Mouse (Mus musculus) hindbrain, embryonic 16.5 days (tissue): Measurements from ENCODE around the gene Suclg1. TPM values are rescaled to one million over a fixed set of nuclear protein-coding genes. Genes with fewer than 3 reads are reported as not detected.
A peak's percentile ranks its signal among the peaks of the same experiment; 100 is the strongest.

ENCODE experiments used
- ATAC-seq: fragments of 200-750 bp; cut with Nextera tagmentation; 2 replicates; pipeline ENCODE4 v1.8.0; 2017; ENCODE audit warnings: moderate TSS enrichment, moderate library complexity
- H3K27ac ChIP-seq: fragments of 300-500 bp; sonication (generic); 2 replicates; pipeline ENCODE4 v1.5.1; 2014; ENCODE audit warnings: low read depth, mild to moderate bottlenecking, control low read depth, low read length, moderate library complexity
- H3K27me3 ChIP-seq: fragments of 300-500 bp; sonication (generic); replicated peaks from 2 replicates; pipeline ENCODE4 v1.6.1; 2014; ENCODE audit warnings: low read length; ENCODE audit not compliant: control insufficient read depth, insufficient read depth
- H3K36me3 ChIP-seq: fragments of 300-500 bp; sonication (generic); 2 replicates; pipeline ENCODE4 v1.6.1; 2014; ENCODE audit warnings: mild to moderate bottlenecking, low read length, moderate library complexity, mixed read lengths; ENCODE audit not compliant: control insufficient read depth, insufficient read depth
- H3K4me1 ChIP-seq: fragments of 300-500 bp; sonication (generic); 2 replicates; pipeline ENCODE4 v1.6.1; 2014; ENCODE audit warnings: low read depth, low read length; ENCODE audit not compliant: control insufficient read depth, insufficient read depth
- H3K4me2 ChIP-seq: fragments of 300-500 bp; sonication (generic); 2 replicates; pipeline ENCODE4 v1.6.1; 2014; ENCODE audit warnings: mild to moderate bottlenecking, low read length, control low read depth, moderate library complexity
- H3K4me3 ChIP-seq: fragments of 300-500 bp; sonication (generic); 2 replicates; pipeline ENCODE4 v1.5.1; 2014; ENCODE audit warnings: mild to moderate bottlenecking, low read length, control low read depth, moderate library complexity
- H3K9ac ChIP-seq: fragments of 300-500 bp; sonication (generic); 2 replicates; pipeline ENCODE4 v1.6.1; 2014; ENCODE audit warnings: low read depth, mild to moderate bottlenecking, control low read depth, low read length, moderate library complexity
- H3K9me3 ChIP-seq: fragments of 300-500 bp; sonication (generic); 2 replicates; pipeline ENCODE4 v1.6.1; 2014; ENCODE audit warnings: mild to moderate bottlenecking, low read length, moderate library complexity; ENCODE audit not compliant: control insufficient read depth
- WGBS: fragments of 180-500 bp; shearing (Covaris S2); extraction: QIAGEN DNeasy Blood & Tissue Kit; methylation state at CpG from one replicate; pipeline ENCODE4 v1.1.7; 2014; 5-methylcytosine and 5-hydroxymethylcytosine counted together
- polyA plus RNA-seq: library from polyadenylated mRNA; unstranded; fragments of >200 nt; fragmentation: Nextera tagmentation; extraction: Ambion mirVana; gene quantifications from 2 replicates; pipeline ENCODE4 v1.2.1, GENCODE M21; 2015

Suclg1 gene
- polyA plus RNA-seq, 1 experiment from 2014 or later: 151 TPM

DNA sequence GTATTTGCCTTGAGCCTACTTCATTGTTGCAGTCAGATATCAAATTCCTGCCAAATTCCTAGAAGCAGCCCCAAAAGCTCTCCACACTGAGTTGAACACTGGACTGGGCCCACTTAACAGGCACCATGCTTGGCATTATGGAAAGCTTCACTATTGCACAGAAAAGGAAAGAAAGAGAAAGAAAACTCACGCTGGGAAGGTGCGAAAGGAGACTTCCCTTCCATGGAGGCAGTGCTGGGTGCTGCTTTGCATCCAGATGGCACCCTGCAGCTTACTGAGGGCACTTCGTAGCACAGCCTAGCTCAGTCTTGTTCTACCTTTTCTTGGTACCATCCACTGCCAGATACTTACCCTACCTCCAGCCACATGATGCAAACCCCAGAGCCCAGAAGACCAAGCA, 12.5 kb upstream of the Suclg1 start:
- Histone ChIP-seq H3K27me3 (no peaks in the 10 kb centered on the region), H3K9ac (no peak overlapping the region), H3K4me3 (no peak overlapping the region), H3K4me1 (no peaks in the 10 kb centered on the region), H3K27ac (no peak overlapping the region), H3K4me2 (no peak overlapping the region), H3K36me3 (no peaks in the 10 kb centered on the region), H3K9me3 (no peaks in the 10 kb centered on the region)
- ATAC-seq: no peak
- 61% methylated on average over 3 of the region's 3 CpGs for WGBS

DNA sequence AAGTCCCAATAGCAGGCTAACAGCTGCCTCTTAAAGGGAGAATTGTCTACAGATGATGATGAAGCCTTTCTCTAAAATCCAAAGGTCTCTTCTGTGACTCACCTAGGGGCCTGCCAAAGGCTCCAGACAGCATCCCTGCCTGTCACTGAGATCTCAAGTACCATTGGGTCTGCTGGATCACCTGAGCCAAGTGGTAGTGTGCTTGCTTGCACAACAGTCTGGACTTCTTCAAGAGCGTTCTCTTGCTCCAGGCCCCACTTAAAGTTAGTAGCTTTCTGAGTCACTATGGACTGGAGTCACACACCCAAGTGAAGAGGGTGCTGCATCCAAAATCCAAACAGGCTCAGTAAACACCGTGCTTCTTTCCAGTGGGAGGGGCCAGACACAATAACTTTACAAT, 1.4 kb upstream of the Suclg1 start:
- no peak overlapping the region for H3K4me2 ChIP-seq
- no peaks in the 10 kb centered on the region for H3K36me3 ChIP-seq
- H3K9me3 ChIP-seq: no peaks in the 10 kb centered on the region
- H3K4me1 ChIP-seq: peaks cover 8% of the 10 kb centered on the region
- WGBS: 81% methylated on average over 2 of the region's 2 CpGs
- ATAC-seq: no peak
- H3K27ac ChIP-seq: no peak overlapping the region
- H3K4me3 ChIP-seq: no peak overlapping the region
- H3K27me3 ChIP-seq: no peaks in the 10 kb centered on the region
- no peak overlapping the region for H3K9ac ChIP-seq

DNA sequence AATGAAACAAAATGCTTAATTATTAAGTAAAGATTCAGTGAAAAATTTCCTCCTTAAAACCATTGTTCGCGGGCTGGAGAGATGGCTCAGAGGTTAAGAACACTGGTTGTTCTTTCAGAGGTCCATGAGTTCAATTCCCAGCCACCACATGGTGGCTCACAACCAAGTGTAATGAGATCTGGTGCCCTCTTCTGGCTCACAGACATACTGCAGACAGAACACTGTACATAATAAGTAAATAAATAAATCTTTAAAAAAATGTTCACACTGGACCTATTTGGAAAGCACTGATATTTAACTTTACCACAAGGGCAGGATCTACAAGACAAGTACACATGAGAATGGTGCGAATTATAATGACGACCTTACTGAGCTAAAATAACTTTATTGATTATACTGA, 730 bp upstream of the Suclg1 start:
- H3K9ac ChIP-seq: no peak overlapping the region
- peak overlapping the region; percentile 72 for H3K4me2 ChIP-seq
- no peaks in the 10 kb centered on the region for H3K36me3 ChIP-seq
- peaks cover 8% of the 10 kb centered on the region for H3K4me1 ChIP-seq
- ATAC-seq: no peak
- H3K9me3 ChIP-seq: no peaks in the 10 kb centered on the region
- 44% methylated on average over 4 of the region's 4 CpGs for WGBS
- H3K27ac ChIP-seq: no peak overlapping the region
- peak overlapping the region; percentile 87 for H3K4me3 ChIP-seq
- H3K27me3 ChIP-seq: no peaks in the 10 kb centered on the region

DNA sequence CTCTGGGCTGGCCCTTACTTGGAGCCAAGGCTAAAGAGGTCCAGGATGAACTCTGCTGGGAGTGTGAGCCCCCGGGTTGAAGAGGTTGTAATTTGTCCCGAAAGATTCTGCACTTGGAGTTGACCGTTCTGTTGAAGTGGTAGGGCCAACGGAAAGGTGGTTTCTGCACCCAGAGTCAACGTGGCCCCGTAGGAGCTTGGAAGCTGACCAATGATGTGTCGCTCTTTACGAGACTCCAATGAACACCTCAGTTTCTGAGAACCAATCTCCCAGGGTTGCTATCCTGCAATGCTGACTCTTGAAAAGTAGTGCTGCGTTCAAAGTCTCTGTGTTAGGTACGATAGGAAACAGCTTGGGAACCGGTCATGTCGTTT, 854 bp downstream of the Suclg1 start:
- 6% methylated on average over 12 of the region's 12 CpGs for WGBS
- Histone ChIP-seq H3K27ac (no peak overlapping the region), H3K27me3 (no peaks in the 10 kb centered on the region), H3K9ac (peak overlapping the region; percentile 94), H3K4me1 (peaks cover 8% of the 10 kb centered on the region), H3K4me3 (peak overlapping the region; percentile 87), H3K4me2 (peak overlapping the region; percentile 69), H3K9me3 (no peaks in the 10 kb centered on the region), H3K36me3 (no peaks in the 10 kb centered on the region)
- ATAC-seq: peak; percentile 3; the same call in 1 of the 2 replicates

DNA sequence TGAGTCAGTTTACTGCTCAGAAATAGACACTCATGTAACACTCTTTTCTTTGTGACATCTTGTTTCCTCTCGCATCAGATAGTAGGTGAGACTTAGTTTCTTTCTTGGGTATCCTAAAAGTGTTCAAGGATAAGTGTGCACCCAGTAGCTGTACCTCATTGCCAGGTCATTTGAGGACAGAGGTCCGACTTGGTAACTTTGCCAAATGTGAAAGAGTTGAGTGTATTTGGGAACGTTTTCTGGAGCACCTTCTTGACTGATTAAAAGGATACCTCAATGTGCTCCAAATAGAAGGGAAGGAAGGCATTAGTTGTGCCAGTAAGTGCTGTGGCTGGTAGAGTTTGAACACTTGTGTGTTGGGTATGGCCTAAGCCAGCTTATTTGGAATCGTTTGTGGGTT, 1.7 kb downstream of the Suclg1 start:
- no peaks in the 10 kb centered on the region for H3K36me3 ChIP-seq
- peaks cover 12% of the 10 kb centered on the region for H3K4me1 ChIP-seq
- H3K27ac ChIP-seq: no peak overlapping the region
- no peak overlapping the region for H3K9ac ChIP-seq
- WGBS: 88% methylated on average over 4 of the region's 4 CpGs
- no peaks in the 10 kb centered on the region for H3K9me3 ChIP-seq
- peak overlapping the region; percentile 69; the same call in 1 of the 2 replicates for H3K4me2 ChIP-seq
- no peak overlapping the region for H3K4me3 ChIP-seq
- no peaks in the 10 kb centered on the region for H3K27me3 ChIP-seq
- ATAC-seq: no peak

DNA sequence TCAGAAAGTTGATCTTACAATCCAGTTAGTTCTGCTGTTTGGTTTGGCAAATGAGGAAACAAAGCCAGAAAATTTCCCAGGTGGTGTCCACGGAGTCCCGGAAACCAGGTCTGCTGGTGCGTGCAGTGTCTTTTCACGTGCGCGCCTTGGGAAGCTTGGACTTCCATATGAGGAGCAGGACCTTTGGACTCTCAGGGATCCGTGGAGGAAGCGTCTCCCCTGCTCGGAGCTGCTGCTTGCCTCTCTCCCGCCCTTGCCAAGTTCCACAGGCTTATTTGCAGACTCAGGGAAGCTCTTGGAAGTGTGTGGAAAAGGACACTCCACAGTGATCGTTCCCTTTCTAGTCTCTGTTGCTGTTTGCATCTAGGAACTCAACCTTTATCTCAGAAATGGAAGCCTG, 3.2 kb downstream of the Suclg1 start:
- Histone ChIP-seq H3K9ac (no peak overlapping the region), H3K27me3 (no peaks in the 10 kb centered on the region), H3K9me3 (no peaks in the 10 kb centered on the region), H3K27ac (no peak overlapping the region), H3K4me3 (no peak overlapping the region), H3K36me3 (no peaks in the 10 kb centered on the region), H3K4me2 (no peak overlapping the region), H3K4me1 (peaks cover 12% of the 10 kb centered on the region)
- no peak for ATAC-seq
- 88% methylated on average over 11 of the region's 11 CpGs for WGBS

DNA sequence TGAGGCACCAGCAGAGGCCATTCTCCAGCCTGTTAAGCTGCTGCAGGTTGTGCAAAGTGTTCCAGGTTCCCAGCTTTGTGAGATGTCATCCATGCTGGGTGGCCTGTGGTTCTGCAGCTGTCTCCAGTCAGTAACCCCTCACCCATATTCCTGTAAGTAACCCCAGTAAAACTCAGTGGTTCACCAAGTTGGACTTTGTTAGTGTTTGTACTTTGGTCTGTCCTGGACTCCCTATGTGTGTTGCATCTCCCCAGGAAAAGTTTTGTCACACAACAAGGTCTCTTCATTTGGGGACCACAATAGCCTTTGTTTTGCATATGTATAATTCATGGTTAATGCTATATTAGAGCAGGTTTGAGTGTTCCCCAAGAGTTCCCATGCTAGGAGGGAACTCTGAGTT, 4.2 kb downstream of the Suclg1 start:
- no peak overlapping the region for H3K9ac ChIP-seq
- H3K4me1 ChIP-seq: peaks cover 12% of the 10 kb centered on the region
- ATAC-seq: no peak
- no peak overlapping the region for H3K4me2 ChIP-seq
- no peak overlapping the region for H3K4me3 ChIP-seq
- H3K27me3 ChIP-seq: no peaks in the 10 kb centered on the region
- H3K36me3 ChIP-seq: 0 out of 2 replicates have a peak, but pooled peaks cover 3% of the 10 kb centered on the region
- H3K27ac ChIP-seq: no peak overlapping the region
- H3K9me3 ChIP-seq: no peaks in the 10 kb centered on the region

DNA sequence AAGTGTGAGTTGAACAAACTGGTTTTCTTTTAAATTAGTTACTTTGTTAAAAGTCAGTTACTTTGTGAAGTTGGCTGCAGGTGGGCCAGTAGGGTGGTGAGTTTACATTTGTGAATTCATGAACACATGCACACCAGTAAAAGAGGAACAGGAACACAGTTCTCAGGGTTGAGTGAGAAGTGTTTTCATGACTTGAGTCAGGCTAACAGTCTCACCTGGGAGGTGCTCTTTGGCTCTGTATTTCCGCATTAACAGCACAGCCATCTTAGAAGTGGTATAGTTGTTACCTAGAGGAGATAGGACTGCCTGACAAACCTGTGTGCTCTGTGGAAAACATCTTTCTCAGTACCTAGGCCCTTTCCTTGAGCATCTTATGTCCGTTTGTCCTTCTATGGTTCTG, 4.8 kb downstream of the Suclg1 start:
- 0 out of 2 replicates have a peak, but pooled peaks cover 3% of the 10 kb centered on the region for H3K36me3 ChIP-seq
- H3K4me1 ChIP-seq: peaks cover 12% of the 10 kb centered on the region
- no peak overlapping the region for H3K4me3 ChIP-seq
- H3K9me3 ChIP-seq: no peaks in the 10 kb centered on the region
- H3K27ac ChIP-seq: no peak overlapping the region
- H3K9ac ChIP-seq: no peak overlapping the region
- H3K4me2 ChIP-seq: no peak overlapping the region
- 92% methylated on average over 2 of the region's 2 CpGs for WGBS
- H3K27me3 ChIP-seq: no peaks in the 10 kb centered on the region
- ATAC-seq: no peak

DNA sequence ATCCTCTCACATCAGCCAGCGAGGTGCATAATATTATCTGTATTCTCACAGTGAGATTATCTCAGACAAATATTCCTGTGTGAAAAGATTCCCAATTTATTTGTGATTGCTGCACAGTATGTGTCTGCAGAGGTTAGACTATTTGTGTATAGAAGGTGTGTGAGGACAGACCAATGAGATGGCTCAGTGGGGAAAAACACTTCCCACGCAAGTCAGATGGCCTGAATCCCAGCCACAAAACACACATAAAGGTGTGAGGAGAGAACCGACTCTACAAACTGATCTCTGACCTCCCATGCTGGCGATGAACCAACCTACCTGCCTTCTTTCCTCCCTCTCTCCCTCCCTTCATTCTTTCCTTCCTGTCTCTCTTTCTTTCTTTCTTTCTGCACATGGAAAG, 5.4 kb downstream of the Suclg1 start:
- no peaks in the 10 kb centered on the region for H3K27me3 ChIP-seq
- 92% methylated on average over 4 of the region's 4 CpGs for WGBS
- H3K36me3 ChIP-seq: 0 out of 2 replicates have a peak, but pooled peaks cover 4% of the 10 kb centered on the region
- H3K4me3 ChIP-seq: no peak overlapping the region
- ATAC-seq: no peak
- H3K4me1 ChIP-seq: peaks cover 12% of the 10 kb centered on the region
- no peak overlapping the region for H3K27ac ChIP-seq
- H3K9ac ChIP-seq: no peak overlapping the region
- no peak overlapping the region for H3K4me2 ChIP-seq
- no peaks in the 10 kb centered on the region for H3K9me3 ChIP-seq
